Mouse (Mus musculus): ENCODE data around the gene Gdap1l1. TPM values are rescaled to one million over a fixed set of nuclear protein-coding genes. Genes with fewer than 3 reads are reported as not detected.

The Gdap1l1 gene
- polyA plus RNA-seq, 1 experiment from 2014 or later = 3.9 TPM

DNA sequence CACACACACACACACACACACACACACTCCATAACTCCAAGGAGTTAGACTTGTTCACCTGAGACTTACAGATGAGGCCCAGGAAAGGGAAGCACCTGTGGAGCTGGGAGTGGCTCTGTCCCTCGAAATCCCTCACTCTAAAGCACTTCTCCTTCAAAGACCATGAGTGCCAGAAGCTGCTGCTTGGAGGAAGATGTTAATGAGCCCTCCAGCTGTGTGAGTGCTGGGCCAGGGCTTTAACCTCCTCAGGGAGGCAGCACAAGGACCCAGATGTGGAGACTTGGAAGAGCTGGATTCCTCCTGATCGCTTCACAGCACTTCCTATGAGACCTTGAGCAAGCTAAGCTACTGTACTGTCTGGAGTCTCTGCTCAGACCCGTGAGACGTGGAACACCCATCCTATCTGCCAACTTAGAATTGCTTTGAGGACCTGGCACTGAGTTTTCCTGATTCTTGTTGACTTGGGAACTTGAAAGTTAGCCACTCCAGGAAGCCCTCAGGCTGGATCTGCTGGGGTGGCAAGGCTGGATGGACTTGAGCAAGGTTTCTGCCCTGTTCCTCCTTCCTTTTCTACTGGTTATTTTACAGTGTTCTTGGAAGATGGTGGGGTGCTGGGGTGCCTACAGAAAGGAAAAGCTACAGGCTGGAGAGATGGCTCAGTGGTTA is 9.8 kb upstream of the Gdap1l1 start:
- 44% methylated on average over 4 of the region's 4 CpGs for WGBS
- Histone ChIP-seq H3K27ac (replicated peaks) (no peak overlapping the region), H3K4me3 (replicated peaks) (no peak overlapping the region), H3K36me3 (no peaks in the 10 kb centered on the region), H3K4me1 (no peaks in the 10 kb centered on the region), H3K4me2 (replicated peaks) (no peak overlapping the region), H3K9ac (no peak overlapping the region), H3K9me3 (replicated peaks) (no peaks in the 10 kb centered on the region), H3K27me3 (no peaks in the 10 kb centered on the region)
- no peak for ATAC-seq (ENCODE audit: insufficient number of reproducible peaks, low FRiP score, low TSS enrichment, low read depth)

- Histone ChIP-seq H3K9ac (no peak overlapping the region), H3K4me1 (no peaks in the 10 kb centered on the region), H3K27ac (replicated peaks) (no peak overlapping the region), H3K36me3 (no peaks in the 10 kb centered on the region), H3K9me3 (replicated peaks) (no peaks in the 10 kb centered on the region), H3K27me3 (no peaks in the 10 kb centered on the region), H3K4me2 (replicated peaks) (no peak overlapping the region), H3K4me3 (replicated peaks) (no peak overlapping the region)
- ATAC-seq (ENCODE audit: insufficient number of reproducible peaks, low FRiP score, low TSS enrichment, low read depth) = no peak
- 75% methylated on average over 9 of the region's 9 CpGs for WGBS
These were observed 7.0 kb upstream of the Gdap1l1 start for GRCm38 (mm10) chr2:163431289-163431688.

DNA sequence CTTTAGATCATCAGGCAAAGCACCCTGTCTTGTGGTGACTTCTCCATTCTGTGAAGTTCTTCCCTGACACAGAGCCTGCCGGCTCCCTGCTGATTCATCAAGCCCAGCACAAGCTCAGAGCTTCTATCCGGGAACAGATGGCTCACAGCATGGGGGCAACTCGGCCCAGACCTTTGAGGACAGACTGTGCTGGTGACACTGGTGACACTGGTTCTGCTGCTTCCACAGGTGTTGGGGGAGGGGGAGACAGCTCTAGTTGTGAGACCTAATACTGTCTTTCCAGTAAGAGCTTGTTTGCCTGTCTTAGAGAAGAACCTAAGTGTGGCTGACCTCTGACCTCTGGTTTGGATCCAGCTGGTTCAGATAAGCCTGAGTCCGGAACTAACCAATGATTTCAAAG is 4.3 kb upstream of the Gdap1l1 start:
- Histone ChIP-seq H3K36me3 (no peaks in the 10 kb centered on the region), H3K27me3 (peaks cover 20% of the 10 kb centered on the region), H3K27ac (replicated peaks) (no peak overlapping the region), H3K9me3 (replicated peaks) (no peaks in the 10 kb centered on the region), H3K9ac (no peak overlapping the region), H3K4me2 (replicated peaks) (no peak overlapping the region), H3K4me1 (0 out of 2 replicates have a peak, but pooled peaks cover 7% of the 10 kb centered on the region), H3K4me3 (replicated peaks) (no peak overlapping the region)
- ATAC-seq (ENCODE audit: insufficient number of reproducible peaks, low FRiP score, low TSS enrichment, low read depth) = no peak
- WGBS = 13% methylated on average over 4 of the region's 4 CpGs

DNA sequence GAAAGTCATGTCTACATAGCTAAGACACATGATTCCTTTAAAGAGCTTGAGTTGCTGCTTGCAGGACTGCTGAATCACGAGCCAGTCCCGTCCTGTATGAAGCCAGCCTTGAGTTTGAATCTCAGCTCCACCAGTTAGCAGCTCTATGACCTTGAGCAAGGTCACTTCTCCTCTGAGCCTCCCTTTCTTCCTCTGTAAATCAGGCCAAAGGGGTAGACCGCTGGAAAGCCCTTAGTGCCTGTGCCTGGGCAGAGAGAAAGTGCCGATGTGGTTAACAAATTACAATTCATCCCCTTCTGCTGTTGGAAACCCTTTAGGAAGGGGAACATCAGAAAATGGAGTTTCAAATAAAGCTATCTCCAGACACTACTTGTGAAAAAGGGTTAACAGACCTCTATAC is 476 bp upstream of the Gdap1l1 start:
- H3K4me3 ChIP-seq (replicated peaks) = no peak overlapping the region

DNA sequence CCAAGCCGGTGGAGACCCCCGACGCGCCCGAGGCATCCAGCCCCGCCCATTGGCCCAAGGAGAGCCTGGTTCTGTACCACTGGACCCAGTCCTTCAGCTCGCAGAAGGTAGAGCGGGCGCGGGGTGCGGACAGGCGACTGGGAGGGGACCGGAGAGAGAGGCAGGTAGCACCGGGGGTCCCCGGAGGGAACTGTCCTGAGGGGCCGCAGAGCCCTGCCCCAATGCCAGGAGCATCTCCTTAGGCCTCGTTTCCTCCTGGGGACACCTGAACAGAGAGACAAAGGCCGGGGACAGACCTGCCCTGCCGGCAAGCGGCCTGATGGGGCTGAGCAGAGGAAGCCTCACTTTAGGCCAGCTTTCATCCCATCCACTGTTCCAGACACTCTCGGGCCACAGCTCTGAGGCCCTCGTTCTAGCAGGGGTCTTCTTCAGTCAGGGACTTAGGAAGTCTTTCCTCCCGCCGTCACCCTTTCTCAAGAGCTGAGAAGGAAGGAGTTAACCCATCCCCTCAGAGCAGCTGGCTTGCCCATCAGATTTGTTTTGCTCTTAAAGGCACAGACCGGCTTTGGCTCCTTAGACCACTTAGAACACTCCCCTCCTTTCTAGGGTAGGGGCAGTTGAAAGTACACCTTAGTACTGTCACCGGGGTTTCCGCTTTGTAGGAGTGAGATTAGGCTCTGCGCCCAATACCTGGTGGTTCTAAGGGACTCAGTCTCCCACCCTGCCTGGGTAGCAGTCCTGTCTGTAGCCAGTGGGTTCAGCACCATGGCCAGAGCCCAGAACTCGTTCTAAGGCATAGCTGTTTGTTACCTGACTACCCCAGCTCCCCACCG is 559 bp downstream of the Gdap1l1 start:
- H3K4me1 ChIP-seq = 0 out of 2 replicates have a peak, but pooled peaks cover 7% of the 10 kb centered on the region
- 2% methylated on average over 30 of the region's 30 CpGs for WGBS
- H3K36me3 ChIP-seq = no peaks in the 10 kb centered on the region
- peak; percentile 17; the same call in 1 of the 2 replicates for ATAC-seq (ENCODE audit: insufficient number of reproducible peaks, low FRiP score, low TSS enrichment, low read depth)
- peaks cover 29% of the 10 kb centered on the region for H3K27me3 ChIP-seq
- H3K9me3 ChIP-seq (replicated peaks) = no peaks in the 10 kb centered on the region
- no peak overlapping the region for H3K9ac ChIP-seq
- H3K4me3 ChIP-seq (replicated peaks) = peak overlapping the region; percentile 26
- H3K27ac ChIP-seq (replicated peaks) = no peak overlapping the region
- H3K4me2 ChIP-seq (replicated peaks) = peak overlapping the region; percentile 44

More for the DNA sequence above, 476 bp upstream of the Gdap1l1 start:
- Histone ChIP-seq H3K27ac (replicated peaks) (no peak overlapping the region), H3K4me1 (0 out of 2 replicates have a peak, but pooled peaks cover 7% of the 10 kb centered on the region), H3K36me3 (no peaks in the 10 kb centered on the region), H3K9me3 (replicated peaks) (no peaks in the 10 kb centered on the region), H3K9ac (no peak overlapping the region), H3K4me2 (replicated peaks) (peak overlapping the region; percentile 44; the same call in 1 of the 2 replicates), H3K27me3 (peaks cover 29% of the 10 kb centered on the region)
- ATAC-seq (ENCODE audit: insufficient number of reproducible peaks, low FRiP score, low TSS enrichment, low read depth) = no peak
- WGBS = 48% methylated on average over 4 of the region's 4 CpGs

DNA sequence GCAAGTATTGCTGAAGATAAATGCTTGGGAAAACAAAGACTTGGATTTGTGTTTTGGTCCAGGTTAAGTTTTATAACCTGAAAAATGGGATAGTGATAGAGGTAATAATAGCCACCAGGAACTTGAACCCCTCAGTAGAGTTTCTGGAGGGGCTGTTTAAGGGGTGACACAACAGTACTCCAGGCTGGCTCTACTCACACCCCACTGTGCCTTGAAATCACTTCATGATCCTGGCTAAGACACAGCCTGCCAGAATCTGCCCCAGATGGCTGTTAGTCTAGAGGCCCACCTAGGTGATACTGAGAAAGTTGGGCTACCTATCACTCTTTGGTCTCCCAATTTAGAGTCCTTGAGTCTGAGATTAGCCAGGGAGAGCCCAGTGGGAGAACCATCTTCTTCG is 1.2 kb downstream of the Gdap1l1 start:
- no peaks in the 10 kb centered on the region for H3K36me3 ChIP-seq
- H3K4me1 ChIP-seq = 0 out of 2 replicates have a peak, but pooled peaks cover 7% of the 10 kb centered on the region
- H3K4me2 ChIP-seq (replicated peaks) = no peak overlapping the region
- 60% methylated on average over 1 of the region's 1 CpGs for WGBS
- peaks cover 29% of the 10 kb centered on the region for H3K27me3 ChIP-seq
- no peaks in the 10 kb centered on the region for H3K9me3 ChIP-seq (replicated peaks)
- ATAC-seq (ENCODE audit: insufficient number of reproducible peaks, low FRiP score, low TSS enrichment, low read depth) = no peak
- no peak overlapping the region for H3K4me3 ChIP-seq (replicated peaks)
- H3K27ac ChIP-seq (replicated peaks) = no peak overlapping the region
- no peak overlapping the region for H3K9ac ChIP-seq

DNA sequence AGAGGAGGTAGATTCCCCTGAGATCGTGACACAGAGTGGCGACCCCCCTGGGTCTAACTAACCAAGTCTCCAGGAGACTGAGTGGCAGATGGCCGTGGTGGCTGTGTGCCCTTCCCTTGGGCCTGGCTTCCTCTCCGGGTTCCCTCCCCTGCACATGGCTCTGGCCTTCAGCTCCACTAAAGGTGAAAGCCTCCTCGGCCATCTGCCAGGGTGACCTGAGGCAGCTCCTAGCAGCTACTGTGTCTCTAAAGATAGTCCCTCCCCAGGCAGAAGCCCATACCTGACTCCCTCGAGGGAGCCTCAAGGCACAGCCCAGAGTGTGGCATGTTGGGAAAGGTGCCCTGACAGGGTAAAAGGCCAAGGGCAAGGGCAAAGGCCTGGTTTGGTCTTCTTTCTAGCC is 5.3 kb downstream of the Gdap1l1 start:
- H3K27me3 ChIP-seq = peaks cover 13% of the 10 kb centered on the region
- no peak overlapping the region for H3K4me2 ChIP-seq (replicated peaks)
- 59% methylated on average over 6 of the region's 6 CpGs for WGBS
- no peak for ATAC-seq (ENCODE audit: insufficient number of reproducible peaks, low FRiP score, low TSS enrichment, low read depth)
- no peak overlapping the region for H3K27ac ChIP-seq (replicated peaks)
- H3K36me3 ChIP-seq = no peaks in the 10 kb centered on the region
- H3K9ac ChIP-seq = no peak overlapping the region
- H3K9me3 ChIP-seq (replicated peaks) = no peaks in the 10 kb centered on the region
- no peak overlapping the region for H3K4me3 ChIP-seq (replicated peaks)
- 0 out of 2 replicates have a peak, but pooled peaks cover 2% of the 10 kb centered on the region for H3K4me1 ChIP-seq

GRCm38 (mm10) chr2:163444017-163444416 is 5.7 kb downstream of the Gdap1l1 start:
- Histone ChIP-seq H3K27ac (replicated peaks) (no peak overlapping the region), H3K27me3 (peaks cover 8% of the 10 kb centered on the region), H3K4me1 (no peaks in the 10 kb centered on the region), H3K4me2 (replicated peaks) (no peak overlapping the region), H3K9ac (no peak overlapping the region), H3K36me3 (no peaks in the 10 kb centered on the region), H3K4me3 (replicated peaks) (no peak overlapping the region), H3K9me3 (replicated peaks) (no peaks in the 10 kb centered on the region)
- no peak for ATAC-seq (ENCODE audit: insufficient number of reproducible peaks, low FRiP score, low TSS enrichment, low read depth)
- WGBS = 61% methylated on average over 7 of the region's 7 CpGs

DNA sequence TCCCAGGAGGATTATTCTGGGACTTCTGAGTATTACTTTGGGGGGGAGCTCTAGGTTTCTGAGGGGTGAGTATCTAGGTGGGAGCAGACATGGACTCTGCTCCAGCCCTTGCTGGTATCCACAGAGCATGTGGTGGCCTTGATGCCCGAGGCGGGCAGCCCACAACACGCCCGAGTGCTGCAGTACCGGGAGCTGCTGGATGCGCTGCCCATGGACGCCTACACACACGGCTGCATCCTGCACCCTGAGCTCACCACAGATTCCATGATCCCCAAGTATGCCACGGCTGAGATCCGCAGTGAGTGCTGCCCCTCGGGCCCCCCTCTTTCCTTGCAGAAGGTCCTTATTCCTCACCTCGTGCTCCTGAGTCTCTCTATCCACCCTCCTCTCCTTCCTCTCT is 9.1 kb downstream of the Gdap1l1 start:
- H3K9me3 ChIP-seq (replicated peaks) = no peaks in the 10 kb centered on the region
- 89% methylated on average over 12 of the region's 12 CpGs for WGBS
- ATAC-seq (ENCODE audit: insufficient number of reproducible peaks, low FRiP score, low TSS enrichment, low read depth) = no peak

GRCm38 (mm10) chr2:163449276-163449675 is 11.0 kb downstream of the Gdap1l1 start:
- ATAC-seq (ENCODE audit: insufficient number of reproducible peaks, low FRiP score, low TSS enrichment, low read depth) = no peak
- 61% methylated on average over 3 of the region's 3 CpGs for WGBS
- no peaks in the 10 kb centered on the region for H3K9me3 ChIP-seq (replicated peaks)

More for the DNA sequence above, 9.1 kb downstream of the Gdap1l1 start:
- Histone ChIP-seq H3K27me3 (no peaks in the 10 kb centered on the region), H3K4me1 (no peaks in the 10 kb centered on the region), H3K9ac (no peak overlapping the region), H3K36me3 (no peaks in the 10 kb centered on the region), H3K27ac (replicated peaks) (no peak overlapping the region), H3K4me3 (replicated peaks) (no peak overlapping the region), H3K4me2 (replicated peaks) (no peak overlapping the region)

GRCm38 (mm10) chr2:163450668-163451295 is 12.5 kb downstream of the Gdap1l1 start:
- H3K27ac ChIP-seq (replicated peaks) = no peak overlapping the region
- H3K4me3 ChIP-seq (replicated peaks) = no peak overlapping the region
- no peak overlapping the region for H3K4me2 ChIP-seq (replicated peaks)
- no peaks in the 10 kb centered on the region for H3K9me3 ChIP-seq (replicated peaks)
- no peaks in the 10 kb centered on the region for H3K36me3 ChIP-seq
- H3K27me3 ChIP-seq = no peaks in the 10 kb centered on the region
- H3K9ac ChIP-seq = no peak overlapping the region
- 56% methylated on average over 6 of the region's 6 CpGs for WGBS
- no peak for ATAC-seq (ENCODE audit: insufficient number of reproducible peaks, low FRiP score, low TSS enrichment, low read depth)
- no peaks in the 10 kb centered on the region for H3K4me1 ChIP-seq

More at GRCm38 (mm10) chr2:163449276-163449675, 11.0 kb downstream of the Gdap1l1 start:
- no peak overlapping the region for H3K9ac ChIP-seq
- H3K4me3 ChIP-seq (replicated peaks) = no peak overlapping the region
- no peaks in the 10 kb centered on the region for H3K4me1 ChIP-seq
- no peaks in the 10 kb centered on the region for H3K27me3 ChIP-seq
- no peaks in the 10 kb centered on the region for H3K36me3 ChIP-seq
- H3K4me2 ChIP-seq (replicated peaks) = no peak overlapping the region
- no peak overlapping the region for H3K27ac ChIP-seq (replicated peaks)

All from embryonic facial prominence, embryonic 15.5 days (tissue).